Mouse (Mus musculus) layer of hippocampus, adult 2 months (tissue): ENCODE measurements around the gene Acly. TPM values are rescaled to one million over a fixed set of nuclear protein-coding genes. Genes with fewer than 3 reads are reported as not detected.

Source experiments
- DNase-seq, 2 experiments: peaks; one replicate each; pipeline ENCODE4 v3.0.0; 2022; ENCODE audit warnings: low spot score in 2 of 2
- H3K27ac ChIP-seq: fragments of 200-600 bp; 2 replicates; pipeline ENCODE4 v1.8.1; 2022
- H3K4me3 ChIP-seq: fragments of 200-600 bp; 2 replicates; pipeline ENCODE4 v1.8.1; 2022; ENCODE audit warnings: mild to moderate bottlenecking
- CTCF ChIP-seq: fragments of 200-600 bp; conservative IDR thresholded peaks from 2 replicates; pipeline ENCODE4 v1.8.1; 2022; ENCODE audit warnings: antibody characterized with exemption, mild to moderate bottlenecking, moderate library complexity
- total RNA-seq, 2 experiments: library from RNA; stranded (reverse); gene quantifications; 2 replicates each; pipeline ENCODE4 v1.2.3; 2021

Acly gene
- total RNA-seq, 2 experiments from 2014 or later = 103 to 117 TPM

DNA sequence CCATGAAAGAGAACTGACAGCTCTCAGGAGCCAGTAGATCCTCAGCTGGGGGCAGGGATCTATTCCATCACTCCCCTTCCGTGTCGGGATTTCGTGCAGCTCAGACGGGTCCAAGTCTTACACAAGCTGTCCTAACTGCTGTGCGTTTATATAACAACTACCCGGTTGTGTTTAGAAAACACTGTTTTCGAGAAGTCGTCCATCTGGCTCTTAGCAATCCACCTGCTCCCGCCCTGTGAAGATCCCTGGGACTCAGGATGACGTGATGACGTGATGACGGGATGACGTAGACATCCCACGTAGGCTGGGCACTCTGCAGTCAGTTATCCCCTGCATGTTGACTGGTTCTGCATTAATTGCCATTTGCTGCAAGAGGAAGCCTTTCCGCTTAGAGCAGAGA lies 36.5 kb upstream of the Acly start:
- H3K4me3 ChIP-seq = peak overlapping the region; percentile 11
- H3K27ac ChIP-seq = peak overlapping the region; percentile 46; the same call in 1 of the 2 replicates
- DNase-seq = peak; percentile 78 to 85
- TF ChIP-seq CTCF = no peak

- TF ChIP-seq CTCF = no peak
- Histone ChIP-seq H3K27ac (no peak overlapping the region), H3K4me3 (no peak overlapping the region)
- DNase-seq = no peak
Observed at GRCm38 (mm10) chr11:100561748-100562147, 33.9 kb upstream of the Acly start.

DNA sequence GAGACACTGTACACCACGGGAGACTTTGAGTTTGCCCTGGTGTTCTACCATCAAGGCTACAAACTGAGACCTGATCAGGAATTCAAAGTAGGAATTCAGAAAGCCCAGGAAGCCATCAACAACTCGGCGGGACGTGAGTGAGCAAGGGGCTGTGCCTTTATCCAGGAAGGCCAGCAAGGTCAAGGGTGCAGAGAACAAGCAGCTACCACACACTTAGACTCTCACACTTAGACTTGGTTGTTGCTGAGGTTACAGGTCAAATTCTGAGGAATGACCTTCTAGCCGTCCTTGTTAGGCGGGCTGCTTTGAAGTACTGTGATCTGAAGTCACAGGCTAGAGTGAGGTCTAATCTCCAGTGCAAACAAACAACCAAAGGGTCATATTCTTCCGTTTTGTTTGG lies 31.7 kb upstream of the Acly start:
- no peak for TF ChIP-seq CTCF
- Histone ChIP-seq H3K4me3 (no peak overlapping the region), H3K27ac (no peak overlapping the region)
- no peak for DNase-seq

- no peak overlapping the region for H3K27ac ChIP-seq
Observed at GRCm38 (mm10) chr11:100557563-100557962, 29.8 kb upstream of the Acly start.

GRCm38 (mm10) chr11:100555583-100555982 lies 27.8 kb upstream of the Acly start:
- TF ChIP-seq CTCF = peak; percentile 84
- H3K4me3 ChIP-seq = no peak overlapping the region
- peak; percentile 60 to 64 for DNase-seq
- no peak overlapping the region for H3K27ac ChIP-seq

More at GRCm38 (mm10) chr11:100557563-100557962, 29.8 kb upstream of the Acly start:
- no peak overlapping the region for H3K4me3 ChIP-seq
- TF ChIP-seq CTCF = no peak
- DNase-seq = no peak

DNA sequence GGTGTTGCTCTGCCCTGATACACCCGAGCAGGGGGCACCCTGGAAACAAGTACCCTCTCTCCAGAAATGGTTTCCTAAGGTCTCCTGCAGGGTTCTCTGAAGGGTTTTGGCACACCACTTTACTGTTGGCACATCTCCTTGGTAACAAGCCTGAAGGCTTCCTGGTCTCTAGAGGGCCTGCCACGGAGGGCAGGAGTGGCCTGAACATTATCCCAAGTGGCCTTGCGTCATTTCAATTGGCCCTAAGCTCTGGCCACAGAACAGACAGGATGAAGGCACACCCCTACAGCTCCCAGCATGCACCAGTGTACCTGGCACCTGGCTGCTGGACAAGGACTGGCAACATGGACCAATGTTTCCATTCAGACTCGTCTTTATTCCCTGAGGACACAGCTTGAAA lies 25.0 kb upstream of the Acly start:
- H3K4me3 ChIP-seq = no peak overlapping the region
- TF ChIP-seq CTCF = no peak
- no peak for DNase-seq
- no peak overlapping the region for H3K27ac ChIP-seq

DNA sequence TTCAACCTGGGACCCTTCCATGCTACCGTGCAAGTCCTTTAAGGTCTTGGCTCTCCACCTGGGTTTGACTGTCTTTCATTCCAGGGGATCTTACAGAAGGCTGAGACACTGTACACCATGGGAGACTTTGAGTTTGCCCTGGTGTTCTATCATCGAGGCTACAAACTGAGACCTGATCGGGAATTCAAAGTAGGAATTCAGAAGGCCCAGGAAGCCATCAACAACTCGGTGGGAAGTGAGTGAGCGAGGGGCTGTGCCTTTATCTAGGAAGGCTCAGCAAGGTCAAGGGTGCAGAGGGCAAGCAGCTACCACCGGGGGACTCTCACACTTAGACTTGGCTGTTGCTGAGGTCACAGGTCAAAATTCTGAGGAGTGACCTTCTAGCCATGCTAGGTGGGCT lies 22.3 kb upstream of the Acly start:
- no peak for TF ChIP-seq CTCF
- H3K27ac ChIP-seq = no peak overlapping the region

GRCm38 (mm10) chr11:100549466-100549865 lies 21.7 kb upstream of the Acly start:
- Histone ChIP-seq H3K4me3 (no peak overlapping the region), H3K27ac (no peak overlapping the region)
- TF ChIP-seq CTCF = no peak
- DNase-seq = no peak

More for the DNA sequence above, 22.3 kb upstream of the Acly start:
- DNase-seq = no peak
- no peak overlapping the region for H3K4me3 ChIP-seq

DNA sequence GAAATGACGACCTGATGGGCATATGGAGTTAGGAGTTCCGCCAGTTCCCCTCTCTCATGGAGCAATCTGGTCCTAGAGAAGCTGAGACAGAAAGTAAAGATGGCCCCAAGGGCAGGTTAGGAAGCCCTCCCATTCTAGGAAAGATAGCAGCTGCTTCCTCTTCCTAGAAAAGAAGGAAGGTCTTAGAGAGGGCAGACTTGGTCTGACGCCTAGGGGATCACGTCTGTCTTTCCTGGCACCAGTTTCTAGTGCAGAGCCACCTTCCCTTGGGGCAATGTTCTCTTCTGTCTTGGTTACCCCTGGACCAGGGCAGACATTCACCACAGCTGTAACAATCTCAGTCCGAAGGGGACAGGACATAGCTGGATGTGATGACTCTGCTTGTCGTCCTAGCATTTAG lies 20.3 kb upstream of the Acly start:
- no peak overlapping the region for H3K4me3 ChIP-seq
- DNase-seq = no peak
- no peak overlapping the region for H3K27ac ChIP-seq
- TF ChIP-seq CTCF = no peak

- DNase-seq = no peak
- Histone ChIP-seq H3K4me3 (no peak overlapping the region), H3K27ac (no peak overlapping the region)
- TF ChIP-seq CTCF = no peak
Observed at GRCm38 (mm10) chr11:100546955-100547354, 19.2 kb upstream of the Acly start.

DNA sequence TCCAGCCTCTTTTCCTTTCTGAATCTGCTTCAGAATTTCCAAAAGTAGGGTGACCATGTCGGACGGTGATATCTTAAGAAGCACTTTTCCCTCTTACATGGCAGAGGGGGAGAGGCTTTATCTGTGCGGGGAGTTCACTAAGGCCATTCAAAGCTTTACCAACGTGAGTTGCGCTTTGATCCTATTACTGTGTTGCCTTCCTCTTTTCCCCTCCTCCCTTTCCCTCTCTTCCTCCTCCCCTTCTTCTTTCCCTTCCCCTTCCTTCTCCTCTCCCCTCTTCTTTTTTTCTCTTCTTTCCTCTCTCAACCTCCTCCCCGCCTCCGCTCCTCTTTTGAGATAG lies 17.9 kb upstream of the Acly start:
- no peak for TF ChIP-seq CTCF
- DNase-seq = no peak
- Histone ChIP-seq H3K4me3 (peak overlapping the region; percentile 57), H3K27ac (peak overlapping the region; percentile 85)

GRCm38 (mm10) chr11:100544832-100545745 lies 17.3 kb upstream of the Acly start, which contains the start of gene Ttc25:
Gene Ttc25, plus strand, starts transcription at chr11:100545607.
- DNase-seq = peak; percentile 73 to 81
- peak; percentile 15; the same call in 1 of the 2 replicates for TF ChIP-seq CTCF
- Histone ChIP-seq H3K4me3 (peak within 1 kb of the TSS; percentile 57), H3K27ac (peak within 1 kb of the TSS; percentile 85)

DNA sequence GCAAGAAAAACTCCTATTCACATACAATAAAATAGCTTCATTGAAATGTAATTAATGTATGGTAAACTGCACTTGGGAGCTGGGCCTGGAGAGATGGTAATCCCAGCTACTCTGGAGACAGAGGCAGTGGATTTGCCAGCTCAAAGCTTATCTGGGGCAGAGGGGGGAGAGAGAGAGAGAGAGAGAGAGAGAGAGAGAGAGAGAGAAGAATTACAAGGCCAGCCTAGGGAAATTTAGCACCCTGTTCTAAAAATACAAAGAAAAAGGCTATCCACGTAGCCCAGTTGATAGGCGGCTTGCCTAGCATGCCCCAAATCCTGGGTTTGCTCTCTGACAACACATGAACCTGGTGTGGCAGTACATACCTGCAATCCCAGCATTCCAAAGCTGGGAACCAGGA lies 13.8 kb upstream of the Acly start:
- Histone ChIP-seq H3K27ac (no peak overlapping the region), H3K4me3 (no peak overlapping the region)
- no peak for TF ChIP-seq CTCF
- no peak for DNase-seq

GRCm38 (mm10) chr11:100540966-100541365 lies 13.2 kb upstream of the Acly start:
- DNase-seq = no peak
- TF ChIP-seq CTCF = no peak
- Histone ChIP-seq H3K27ac (no peak overlapping the region), H3K4me3 (no peak overlapping the region)
